Mouse (Mus musculus) megakaryocyte, embryonic 14.5 days (primary cell): ENCODE measurements around the gene Mettl27.

Experiments
- FLI1 ChIP-seq: IDR thresholded peaks from 2 replicates; pipeline ENCODE4 v1.6.1; 2012; ENCODE audit warnings: low read length, inconsistent platforms, mixed read lengths
- GATA1 ChIP-seq: IDR thresholded peaks from 3 replicates; pipeline ENCODE4 v1.6.1; 2012; ENCODE audit warnings: mixed read lengths, low read length, inconsistent platforms, borderline replicate concordance

- TF ChIP-seq GATA1 (no peak), FLI1 (no peak)
These were observed 36.9 kb upstream of the Mettl27 start for GRCm38 (mm10) chr5:134895291-134895690.
